Mouse (Mus musculus): ENCODE data around the gene Grip1. TPM values are rescaled to one million over a fixed set of nuclear protein-coding genes. Genes with fewer than 3 reads are reported as not detected.

Gene Grip1
- total RNA-seq, 2 experiments from 2014 or later, result not detected

DNA sequence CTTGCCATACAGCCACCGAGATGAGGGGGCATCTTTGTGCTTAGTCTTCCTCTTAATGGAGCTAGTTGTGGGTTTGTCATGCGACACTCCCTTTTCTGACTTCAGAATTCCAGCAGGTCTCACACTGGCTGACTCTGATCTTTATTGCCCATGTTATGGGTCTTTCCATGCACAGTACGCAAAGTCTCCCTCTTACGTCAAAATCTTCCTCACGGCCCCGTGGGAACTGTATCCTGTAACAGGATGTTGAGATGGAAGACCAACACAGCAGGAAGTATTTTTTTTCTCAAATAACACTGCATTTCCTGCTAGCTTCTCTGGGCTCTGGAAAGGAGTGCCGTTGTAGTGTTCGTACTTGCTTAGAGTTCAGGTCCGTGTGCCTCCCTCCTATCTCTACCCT lies 21.5 kb downstream of the Grip1 start:
- intact Hi-C loops (cut with DNase I), result no loop called here
- Histone ChIP-seq H3K4me3 (no peak overlapping the region), H3K27ac (no peak overlapping the region)
- TF ChIP-seq CTCF (IDR thresholded peaks at IDR 0.05), result no peak
- DNase-seq, result no peak

DNA sequence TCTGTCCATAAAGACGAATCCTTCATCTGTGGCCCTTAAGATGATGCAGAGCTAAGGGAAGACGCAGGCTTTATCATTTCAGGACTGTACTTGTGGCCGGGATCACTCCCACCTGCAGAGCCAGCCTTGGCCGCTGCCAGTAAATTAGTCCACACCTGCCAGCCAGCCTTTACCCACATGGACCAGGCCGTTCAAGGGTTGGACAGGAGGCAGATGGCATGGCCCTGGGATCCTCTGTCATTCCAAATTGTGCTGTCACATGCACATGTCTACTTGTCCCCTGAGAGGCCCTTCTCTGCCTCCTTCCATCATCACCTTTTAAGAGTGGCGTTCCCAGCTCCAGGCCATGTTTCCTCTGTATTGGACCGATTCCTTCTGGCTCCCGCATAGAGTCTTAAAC lies 24.0 kb downstream of the Grip1 start:
- TF ChIP-seq CTCF (IDR thresholded peaks at IDR 0.05), result no peak
- H3K4me3 ChIP-seq, result no peak overlapping the region
- DNase-seq, result no peak
- intact Hi-C loops (cut with DNase I), result no loop called here
- no peak overlapping the region for H3K27ac ChIP-seq

- no peak for DNase-seq
- TF ChIP-seq CTCF (IDR thresholded peaks at IDR 0.05), result no peak
- no peak overlapping the region for H3K27ac ChIP-seq
- H3K4me3 ChIP-seq, result no peak overlapping the region
- intact Hi-C loops (cut with DNase I), result no loop called here
Measured at GRCm38 (mm10) chr10:119483068-119483705, 29.6 kb downstream of the Grip1 start.

GRCm38 (mm10) chr10:119483766-119484165 lies 30.1 kb downstream of the Grip1 start:
- no peak for TF ChIP-seq CTCF (IDR thresholded peaks at IDR 0.05)
- intact Hi-C loops (cut with DNase I), result no loop called here
- H3K27ac ChIP-seq, result no peak overlapping the region
- DNase-seq, result no peak
- no peak overlapping the region for H3K4me3 ChIP-seq

GRCm38 (mm10) chr10:119486936-119487335 lies 33.3 kb downstream of the Grip1 start:
- H3K4me3 ChIP-seq, result no peak overlapping the region
- intact Hi-C loops (cut with DNase I), result no loop called here
- no peak for TF ChIP-seq CTCF (IDR thresholded peaks at IDR 0.05)
- no peak overlapping the region for H3K27ac ChIP-seq
- no peak for DNase-seq

- Histone ChIP-seq H3K27ac (no peak overlapping the region), H3K4me3 (no peak overlapping the region)
- no peak for DNase-seq
- intact Hi-C loops (cut with DNase I), result no loop called here
- TF ChIP-seq CTCF (IDR thresholded peaks at IDR 0.05), result no peak
Measured at GRCm38 (mm10) chr10:119490831-119491230, 37.2 kb downstream of the Grip1 start.

DNA sequence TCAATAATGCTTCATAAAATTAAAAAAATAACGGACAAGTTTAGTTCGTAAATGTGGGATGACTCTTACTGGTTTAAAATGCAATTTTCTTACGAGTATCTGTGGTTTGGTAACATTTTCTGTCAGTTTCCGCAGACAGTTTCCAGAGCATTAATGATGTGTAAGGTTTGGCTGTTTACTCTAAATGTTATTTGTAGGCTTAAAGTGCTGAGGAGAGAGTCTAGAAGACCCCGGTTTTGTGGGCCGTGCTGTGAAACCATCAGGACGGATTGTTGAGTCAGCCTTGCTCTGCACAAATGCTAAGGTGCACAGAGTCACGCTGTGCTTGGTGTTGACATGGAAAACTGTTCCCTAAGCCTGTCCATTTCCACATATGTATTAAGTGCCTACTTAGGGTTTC lies 41.7 kb downstream of the Grip1 start:
- DNase-seq, result no peak
- H3K4me3 ChIP-seq, result no peak overlapping the region
- H3K27ac ChIP-seq, result no peak overlapping the region
- TF ChIP-seq CTCF (IDR thresholded peaks at IDR 0.05), result no peak
- intact Hi-C loops (cut with DNase I), result no loop called here

- peak; percentile 73 for DNase-seq
- no peak for TF ChIP-seq CTCF (IDR thresholded peaks at IDR 0.05)
- H3K4me3 ChIP-seq, result no peak overlapping the region
- intact Hi-C loops (cut with DNase I), result no loop called here
- H3K27ac ChIP-seq, result no peak overlapping the region
Measured at GRCm38 (mm10) chr10:119496221-119496620, 42.6 kb downstream of the Grip1 start.

DNA sequence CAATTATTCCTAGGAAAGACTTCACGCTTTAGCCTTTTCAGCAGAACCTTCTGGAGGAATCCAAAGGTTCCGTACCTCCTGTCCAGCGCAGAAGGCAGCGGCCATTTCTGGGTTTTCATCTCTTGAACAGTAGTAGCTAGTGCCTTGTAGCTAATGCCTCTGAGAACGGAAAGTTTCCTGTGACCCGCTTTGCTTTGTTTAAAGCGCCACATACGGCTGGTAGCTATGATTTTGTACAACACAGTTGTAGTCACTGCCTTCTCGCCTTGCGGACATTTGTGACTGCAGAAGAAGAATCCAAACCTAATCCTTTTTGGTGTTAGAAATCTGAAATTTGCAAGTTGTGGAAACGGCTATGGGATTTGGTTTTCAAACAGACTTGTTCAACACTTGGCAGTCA lies 68.1 kb downstream of the Grip1 start:
- no peak for DNase-seq
- intact Hi-C loops (cut with DNase I), result no loop called here
- no peak for TF ChIP-seq CTCF (IDR thresholded peaks at IDR 0.05)
- Histone ChIP-seq H3K27ac (no peak overlapping the region), H3K4me3 (no peak overlapping the region)

GRCm38 (mm10) chr10:119525730-119526129 lies 72.1 kb downstream of the Grip1 start:
- DNase-seq, result no peak
- no peak for TF ChIP-seq CTCF (IDR thresholded peaks at IDR 0.05)
- Histone ChIP-seq H3K27ac (no peak overlapping the region), H3K4me3 (no peak overlapping the region)
- intact Hi-C loops (cut with DNase I), result no loop called here

- Histone ChIP-seq H3K4me3 (no peak overlapping the region), H3K27ac (no peak overlapping the region)
- intact Hi-C loops (cut with DNase I), result no loop called here
- TF ChIP-seq CTCF (IDR thresholded peaks at IDR 0.05), result no peak
- DNase-seq, result no peak
Measured at GRCm38 (mm10) chr10:119534852-119535251, 81.2 kb downstream of the Grip1 start.

GRCm38 (mm10) chr10:119541655-119542054 lies 88.0 kb downstream of the Grip1 start:
- TF ChIP-seq CTCF (IDR thresholded peaks at IDR 0.05), result no peak
- Histone ChIP-seq H3K27ac (no peak overlapping the region), H3K4me3 (no peak overlapping the region)
- DNase-seq, result no peak
- intact Hi-C loops (cut with DNase I), result no loop called here

- Histone ChIP-seq H3K4me3 (no peak overlapping the region), H3K27ac (no peak overlapping the region)
- intact Hi-C loops (cut with DNase I), result no loop called here
- DNase-seq, result no peak
- TF ChIP-seq CTCF (IDR thresholded peaks at IDR 0.05), result no peak
Measured at GRCm38 (mm10) chr10:119543771-119544170, 90.1 kb downstream of the Grip1 start.

DNA sequence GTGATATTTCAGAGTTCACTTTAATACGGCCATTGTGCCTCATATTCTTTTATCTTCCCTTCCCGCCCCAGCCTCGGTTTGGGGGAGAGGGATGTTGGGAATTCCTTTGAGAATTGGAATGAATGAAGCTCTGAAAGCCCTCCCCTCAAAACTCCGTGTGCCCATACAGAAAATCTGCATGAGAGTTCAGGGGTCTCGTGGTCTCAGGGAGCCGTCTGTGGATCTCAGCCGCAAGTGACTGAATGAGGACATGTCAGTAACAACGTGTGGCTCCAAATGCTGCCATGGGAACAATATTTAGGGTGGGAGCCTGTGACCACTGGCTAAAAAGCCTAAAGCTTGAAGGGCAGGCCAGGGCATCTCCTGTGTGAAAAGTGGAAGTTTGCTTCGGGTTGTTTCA lies 91.1 kb downstream of the Grip1 start:
- H3K4me3 ChIP-seq, result no peak overlapping the region
- TF ChIP-seq CTCF (IDR thresholded peaks at IDR 0.05), result no peak
- intact Hi-C loops (cut with DNase I), result no loop called here
- DNase-seq, result no peak
- no peak overlapping the region for H3K27ac ChIP-seq
